Mouse (Mus musculus): ENCODE results near the gene Bzw2. TPM values are rescaled to one million over a fixed set of nuclear protein-coding genes. Genes with fewer than 3 reads are reported as not detected.

The Bzw2 gene
- polyA plus RNA-seq, 1 experiment: 25.9 TPM

DNA sequence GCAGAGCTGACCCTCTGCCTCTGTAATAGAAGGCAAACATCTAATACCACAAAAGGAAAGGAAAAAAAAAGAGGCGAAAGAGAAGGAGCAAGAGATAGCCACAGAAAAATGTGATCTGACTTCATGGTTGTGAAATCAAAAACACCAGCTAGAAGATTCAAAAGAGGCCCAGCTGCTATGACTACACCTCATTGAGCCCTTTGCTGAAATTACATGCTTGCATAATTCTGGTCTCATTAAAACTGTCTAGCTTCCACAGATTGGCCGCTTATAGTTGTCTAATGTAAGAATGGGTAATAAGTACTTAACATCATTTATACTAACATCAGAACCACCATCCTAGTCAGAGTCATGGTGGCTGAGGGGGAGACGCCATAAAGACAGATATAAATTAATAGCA is 25.2 kb downstream of the Bzw2 start:
- no peak overlapping the region for H3K4me3 ChIP-seq (replicated peaks; ENCODE audit: control insufficient read depth, low read depth, low read length)
- H3K27ac ChIP-seq (ENCODE audit: control insufficient read depth, insufficient read depth, low read depth, low read length, poor library complexity): no peak overlapping the region
- 64% methylated on average over 3 of the region's 3 CpGs for WGBS
- no peaks in the 10 kb centered on the region; the same call in 1 of the 2 replicates for H3K4me1 ChIP-seq (ENCODE audit: control insufficient read depth, insufficient read depth, low read length)
- TF ChIP-seq CTCF (IDR thresholded peaks at IDR 0.05; ENCODE audit: control insufficient read depth, insufficient read depth, low read length): no peak
- no peak for TF ChIP-seq POLR2A (IDR thresholded peaks at IDR 0.05; ENCODE audit: borderline replicate concordance, control insufficient read depth, low read depth, low read length)

- Histone ChIP-seq H3K4me1 (ENCODE audit: control insufficient read depth, insufficient read depth, low read length) (no peaks in the 10 kb centered on the region; the same call in 1 of the 2 replicates), H3K27ac (ENCODE audit: control insufficient read depth, insufficient read depth, low read depth, low read length, poor library complexity) (no peak overlapping the region), H3K4me3 (replicated peaks; ENCODE audit: control insufficient read depth, low read depth, low read length) (no peak overlapping the region)
- 77% methylated on average over 2 of the region's 2 CpGs for WGBS
- TF ChIP-seq CTCF (IDR thresholded peaks at IDR 0.05; ENCODE audit: control insufficient read depth, insufficient read depth, low read length): no peak
These were observed 25.6 kb downstream of the Bzw2 start for GRCm38 (mm10) chr12:36132254-36132653.

- H3K4me1 ChIP-seq (ENCODE audit: control insufficient read depth, insufficient read depth, low read length): no peaks in the 10 kb centered on the region; the same call in 1 of the 2 replicates
- TF ChIP-seq CTCF (IDR thresholded peaks at IDR 0.05; ENCODE audit: control insufficient read depth, insufficient read depth, low read length) (no peak), POLR2A (IDR thresholded peaks at IDR 0.05; ENCODE audit: borderline replicate concordance, control insufficient read depth, low read depth, low read length) (no peak)
- 87% methylated on average over 5 of the region's 5 CpGs for WGBS
These were observed 28.1 kb downstream of the Bzw2 start for GRCm38 (mm10) chr12:36129826-36130225.

DNA sequence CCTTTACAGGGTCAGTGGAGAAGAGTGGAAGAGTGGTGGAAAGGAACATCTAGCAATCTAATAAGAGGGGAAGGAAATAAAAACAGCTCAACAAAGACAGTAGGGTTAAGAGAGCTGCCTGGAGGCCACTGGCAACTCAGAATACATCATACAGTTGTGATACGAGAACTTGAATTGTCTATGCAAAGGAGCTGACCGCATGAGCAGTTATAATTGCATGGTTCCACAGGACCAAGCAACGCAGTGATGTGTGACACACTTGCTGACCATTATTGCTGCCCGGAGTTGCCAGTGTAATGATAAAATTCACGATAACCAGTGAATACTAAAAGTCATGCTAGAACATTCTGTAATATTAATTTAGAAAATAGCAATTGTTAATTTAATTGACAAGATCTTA is 31.8 kb downstream of the Bzw2 start:
- Histone ChIP-seq H3K27ac (ENCODE audit: control insufficient read depth, insufficient read depth, low read depth, low read length, poor library complexity) (no peak overlapping the region), H3K4me1 (ENCODE audit: control insufficient read depth, insufficient read depth, low read length) (no peaks in the 10 kb centered on the region; the same call in 1 of the 2 replicates), H3K4me3 (replicated peaks; ENCODE audit: control insufficient read depth, low read depth, low read length) (no peak overlapping the region)
- no peak for TF ChIP-seq CTCF (IDR thresholded peaks at IDR 0.05; ENCODE audit: control insufficient read depth, insufficient read depth, low read length)
- no peak for TF ChIP-seq POLR2A (IDR thresholded peaks at IDR 0.05; ENCODE audit: borderline replicate concordance, control insufficient read depth, low read depth, low read length)
- WGBS: 89% methylated on average over 5 of the region's 5 CpGs

More at GRCm38 (mm10) chr12:36129826-36130225, 28.1 kb downstream of the Bzw2 start:
- H3K4me3 ChIP-seq (replicated peaks; ENCODE audit: control insufficient read depth, low read depth, low read length): no peak overlapping the region
- H3K27ac ChIP-seq (ENCODE audit: control insufficient read depth, insufficient read depth, low read depth, low read length, poor library complexity): no peak overlapping the region

- Histone ChIP-seq H3K4me3 (replicated peaks; ENCODE audit: control insufficient read depth, low read depth, low read length) (no peak overlapping the region), H3K27ac (ENCODE audit: control insufficient read depth, insufficient read depth, low read depth, low read length, poor library complexity) (no peak overlapping the region), H3K4me1 (ENCODE audit: control insufficient read depth, insufficient read depth, low read length) (no peaks in the 10 kb centered on the region)
- WGBS: 73% methylated on average over 3 of the region's 3 CpGs
- no peak for TF ChIP-seq CTCF (IDR thresholded peaks at IDR 0.05; ENCODE audit: control insufficient read depth, insufficient read depth, low read length)
These were observed 38.6 kb downstream of the Bzw2 start for GRCm38 (mm10) chr12:36119244-36119643.

GRCm38 (mm10) chr12:36117161-36117560 is 40.7 kb downstream of the Bzw2 start:
- H3K27ac ChIP-seq (ENCODE audit: control insufficient read depth, insufficient read depth, low read depth, low read length, poor library complexity): no peak overlapping the region
- no peak for TF ChIP-seq CTCF (IDR thresholded peaks at IDR 0.05; ENCODE audit: control insufficient read depth, insufficient read depth, low read length)
- no peak for TF ChIP-seq POLR2A (IDR thresholded peaks at IDR 0.05; ENCODE audit: borderline replicate concordance, control insufficient read depth, low read depth, low read length)
- no peak overlapping the region for H3K4me3 ChIP-seq (replicated peaks; ENCODE audit: control insufficient read depth, low read depth, low read length)
- H3K4me1 ChIP-seq (ENCODE audit: control insufficient read depth, insufficient read depth, low read length): no peaks in the 10 kb centered on the region
- WGBS: 57% methylated on average over 6 of the region's 6 CpGs

DNA sequence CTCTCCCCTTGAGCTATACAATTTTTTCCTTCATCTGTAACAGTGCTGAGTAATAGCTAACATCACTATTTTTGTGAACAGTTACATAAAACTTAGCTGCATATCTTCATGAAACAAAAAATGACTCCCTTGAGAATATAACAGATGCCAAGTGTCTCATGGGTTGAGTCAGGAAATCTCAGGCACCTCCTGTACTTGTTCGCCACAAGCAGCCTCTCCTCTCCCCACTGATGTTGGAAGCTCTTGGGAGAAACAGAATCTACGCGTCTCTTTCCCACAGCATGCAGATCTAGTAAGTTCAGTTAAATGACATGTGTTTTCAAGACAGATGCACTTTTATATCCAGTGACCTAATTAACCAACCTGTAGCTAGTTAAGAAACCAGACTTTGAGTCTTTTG is 45.8 kb downstream of the Bzw2 start:
- TF ChIP-seq POLR2A (IDR thresholded peaks at IDR 0.05; ENCODE audit: borderline replicate concordance, control insufficient read depth, low read depth, low read length) (no peak), CTCF (IDR thresholded peaks at IDR 0.05; ENCODE audit: control insufficient read depth, insufficient read depth, low read length) (no peak)
- no peak overlapping the region for H3K4me3 ChIP-seq (replicated peaks; ENCODE audit: control insufficient read depth, low read depth, low read length)
- no peaks in the 10 kb centered on the region for H3K4me1 ChIP-seq (ENCODE audit: control insufficient read depth, insufficient read depth, low read length)
- 85% methylated on average over 3 of the region's 3 CpGs for WGBS
- H3K27ac ChIP-seq (ENCODE audit: control insufficient read depth, insufficient read depth, low read depth, low read length, poor library complexity): no peak overlapping the region

DNA sequence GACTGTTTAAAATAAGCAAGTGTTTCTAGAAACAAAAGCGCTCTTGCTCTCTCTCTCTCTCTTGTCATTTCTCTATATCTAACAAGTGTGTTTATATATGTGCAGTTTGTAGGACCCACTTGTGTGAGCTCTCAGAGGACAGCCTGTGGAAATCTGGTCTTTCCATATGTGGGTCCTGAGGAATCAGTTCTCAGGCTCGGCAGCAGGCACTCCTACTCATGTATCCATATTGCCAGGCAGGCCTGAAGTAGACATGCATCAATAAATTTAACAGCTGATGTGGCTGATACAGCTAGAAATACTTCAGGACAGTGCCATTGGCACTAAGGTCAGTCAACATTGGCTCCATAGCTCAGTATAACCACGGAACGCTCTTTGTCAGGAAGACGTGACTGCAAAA is 46.8 kb downstream of the Bzw2 start:
- Histone ChIP-seq H3K4me3 (replicated peaks; ENCODE audit: control insufficient read depth, low read depth, low read length) (no peak overlapping the region), H3K27ac (ENCODE audit: control insufficient read depth, insufficient read depth, low read depth, low read length, poor library complexity) (no peak overlapping the region), H3K4me1 (ENCODE audit: control insufficient read depth, insufficient read depth, low read length) (no peaks in the 10 kb centered on the region)
- TF ChIP-seq POLR2A (IDR thresholded peaks at IDR 0.05; ENCODE audit: borderline replicate concordance, control insufficient read depth, low read depth, low read length) (no peak), CTCF (IDR thresholded peaks at IDR 0.05; ENCODE audit: control insufficient read depth, insufficient read depth, low read length) (no peak)
- WGBS: 90% methylated on average over 5 of the region's 5 CpGs

- TF ChIP-seq CTCF (IDR thresholded peaks at IDR 0.05; ENCODE audit: control insufficient read depth, insufficient read depth, low read length) (no peak), POLR2A (IDR thresholded peaks at IDR 0.05; ENCODE audit: borderline replicate concordance, control insufficient read depth, low read depth, low read length) (no peak)
- 83% methylated on average over 5 of the region's 5 CpGs for WGBS
- Histone ChIP-seq H3K27ac (ENCODE audit: control insufficient read depth, insufficient read depth, low read depth, low read length, poor library complexity) (no peak overlapping the region), H3K4me1 (ENCODE audit: control insufficient read depth, insufficient read depth, low read length) (no peaks in the 10 kb centered on the region), H3K4me3 (replicated peaks; ENCODE audit: control insufficient read depth, low read depth, low read length) (no peak overlapping the region)
These were observed 47.4 kb downstream of the Bzw2 start for GRCm38 (mm10) chr12:36110457-36110856.
